Mouse (Mus musculus) hindbrain, embryonic 15.5 days (tissue): ENCODE data around the gene Itgb1bp1. TPM values are rescaled to one million over a fixed set of nuclear protein-coding genes. Genes with fewer than 3 reads are reported as not detected.

Experiments
- ATAC-seq: fragments of 200-750 bp; cut with Nextera tagmentation; 2 replicates; pipeline ENCODE4 v1.8.0; 2017; ENCODE audit warnings: low read depth, moderate number of reproducible peaks, moderate TSS enrichment; ENCODE audit not compliant: low FRiP score
- H3K27ac ChIP-seq: fragments of 300-500 bp; sonication (generic); replicated peaks from 2 replicates; pipeline ENCODE4 v1.5.1; 2015; ENCODE audit warnings: mild to moderate bottlenecking, inconsistent platforms
- H3K27me3 ChIP-seq: fragments of 300-500 bp; sonication (generic); 2 replicates; pipeline ENCODE4 v1.6.1; 2015; ENCODE audit warnings: control low read depth, inconsistent platforms
- H3K36me3 ChIP-seq: fragments of 300-500 bp; sonication (generic); 2 replicates; pipeline ENCODE4 v1.6.1; 2015; ENCODE audit warnings: control low read depth, inconsistent platforms
- H3K4me1 ChIP-seq: fragments of 300-500 bp; sonication (generic); replicated peaks from 2 replicates; pipeline ENCODE4 v1.6.1; 2015; ENCODE audit warnings: control low read depth, inconsistent platforms
- H3K4me2 ChIP-seq: fragments of 300-500 bp; sonication (generic); 2 replicates; pipeline ENCODE4 v1.6.1; 2015; ENCODE audit warnings: moderate library complexity, mild to moderate bottlenecking, inconsistent platforms
- H3K4me3 ChIP-seq: fragments of 300-500 bp; sonication (generic); 2 replicates; pipeline ENCODE4 v1.5.1; 2015; ENCODE audit warnings: mild to moderate bottlenecking, inconsistent platforms
- H3K9ac ChIP-seq: fragments of 300-500 bp; sonication (generic); 2 replicates; pipeline ENCODE4 v1.6.1; 2015; ENCODE audit warnings: inconsistent platforms
- H3K9me3 ChIP-seq: fragments of 300-500 bp; sonication (generic); 2 replicates; pipeline ENCODE4 v1.6.1; 2016; ENCODE audit warnings: control low read depth, inconsistent platforms
- WGBS: fragments of 180-500 bp; shearing (Covaris S2); methylation state at CpG from one replicate; pipeline ENCODE4 v1.1.7; 2015; 5-methylcytosine and 5-hydroxymethylcytosine counted together
- polyA plus RNA-seq: library from polyadenylated mRNA; unstranded; fragments of >200 nt; fragmentation: Nextera tagmentation; extraction: Ambion mirVana; gene quantifications from 2 replicates; pipeline ENCODE4 v1.2.1, GENCODE M21; 2015

Gene Itgb1bp1
- polyA plus RNA-seq, 1 experiment from 2014 or later, result 39.3 TPM

DNA sequence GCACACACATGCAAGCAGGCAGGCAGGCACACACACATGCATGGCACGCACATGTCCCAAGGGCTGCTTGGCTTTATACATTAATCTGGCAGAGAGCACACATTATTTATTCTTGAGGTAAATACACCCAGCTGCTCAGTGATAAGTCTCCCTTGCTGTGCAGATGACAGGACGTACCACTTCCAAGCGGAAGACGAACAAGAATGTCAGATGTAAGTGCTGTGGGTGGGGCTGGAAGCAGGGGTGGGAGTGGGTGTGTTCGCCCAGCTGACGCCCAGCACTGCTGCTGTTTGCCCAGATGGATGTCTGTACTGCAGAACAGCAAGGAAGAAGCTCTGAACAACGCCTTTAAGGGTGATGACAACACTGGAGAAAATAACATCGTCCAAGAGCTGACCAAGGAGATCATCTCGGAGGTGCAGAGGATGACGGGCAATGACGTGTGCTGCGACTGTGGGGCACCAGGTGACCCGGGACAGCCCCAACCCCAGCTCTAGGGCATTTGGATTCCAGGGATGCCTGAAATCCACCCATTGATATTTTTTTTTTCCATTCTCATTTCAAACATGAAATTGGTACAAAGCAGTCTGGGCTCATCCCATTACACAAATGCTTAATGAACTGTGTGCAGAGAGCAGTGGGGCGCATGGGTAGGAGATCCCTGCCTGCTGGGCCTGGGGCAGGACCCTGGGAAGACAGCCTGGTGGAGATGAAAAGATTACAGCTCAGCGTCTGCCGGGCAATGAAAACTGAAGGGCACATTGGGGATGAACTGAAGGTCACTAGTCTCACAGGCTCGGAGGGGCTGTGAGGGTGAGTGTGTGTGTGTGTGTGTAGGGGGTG, 56.8 kb downstream of the Itgb1bp1 start:
- H3K36me3 ChIP-seq, result peaks cover 34% of the 10 kb centered on the region
- peaks cover 22% of the 10 kb centered on the region for H3K4me1 ChIP-seq
- 59% methylated on average over 17 of the region's 17 CpGs for WGBS
- ATAC-seq, result no peak
- H3K9me3 ChIP-seq, result no peaks in the 10 kb centered on the region
- H3K4me3 ChIP-seq, result no peak overlapping the region
- no peaks in the 10 kb centered on the region for H3K27me3 ChIP-seq
- no peak overlapping the region for H3K9ac ChIP-seq
- H3K4me2 ChIP-seq, result no peak overlapping the region
- H3K27ac ChIP-seq, result 0 out of 2 replicates have a peak overlapping the region, but pooled peaks have one; percentile 8

DNA sequence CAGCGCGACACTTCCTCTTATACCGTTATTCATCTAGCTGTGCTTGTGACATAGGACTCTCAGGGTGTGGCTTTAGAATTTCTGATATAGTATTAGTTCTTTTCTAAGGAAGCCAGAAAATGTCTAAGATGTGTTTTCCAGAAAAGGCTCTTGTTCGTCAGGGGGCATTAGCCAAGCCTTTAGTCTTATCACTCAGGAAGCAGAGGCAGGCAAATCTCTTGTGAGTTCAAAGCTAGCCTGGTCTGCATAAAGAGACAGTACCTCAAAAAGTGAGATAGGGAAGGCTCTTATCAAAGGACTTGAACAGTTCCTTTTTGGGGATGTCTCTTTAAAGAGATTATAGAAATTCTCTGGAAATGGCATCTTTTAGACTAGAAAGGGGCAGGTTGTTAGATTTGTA, 57.4 kb downstream of the Itgb1bp1 start:
- Histone ChIP-seq H3K4me1 (peaks cover 22% of the 10 kb centered on the region), H3K4me3 (no peak overlapping the region), H3K4me2 (no peak overlapping the region), H3K36me3 (peaks cover 36% of the 10 kb centered on the region), H3K27me3 (no peaks in the 10 kb centered on the region), H3K27ac (no peak overlapping the region), H3K9ac (no peak overlapping the region), H3K9me3 (no peaks in the 10 kb centered on the region)
- ATAC-seq, result no peak
- 87% methylated on average over 4 of the region's 4 CpGs for WGBS

DNA sequence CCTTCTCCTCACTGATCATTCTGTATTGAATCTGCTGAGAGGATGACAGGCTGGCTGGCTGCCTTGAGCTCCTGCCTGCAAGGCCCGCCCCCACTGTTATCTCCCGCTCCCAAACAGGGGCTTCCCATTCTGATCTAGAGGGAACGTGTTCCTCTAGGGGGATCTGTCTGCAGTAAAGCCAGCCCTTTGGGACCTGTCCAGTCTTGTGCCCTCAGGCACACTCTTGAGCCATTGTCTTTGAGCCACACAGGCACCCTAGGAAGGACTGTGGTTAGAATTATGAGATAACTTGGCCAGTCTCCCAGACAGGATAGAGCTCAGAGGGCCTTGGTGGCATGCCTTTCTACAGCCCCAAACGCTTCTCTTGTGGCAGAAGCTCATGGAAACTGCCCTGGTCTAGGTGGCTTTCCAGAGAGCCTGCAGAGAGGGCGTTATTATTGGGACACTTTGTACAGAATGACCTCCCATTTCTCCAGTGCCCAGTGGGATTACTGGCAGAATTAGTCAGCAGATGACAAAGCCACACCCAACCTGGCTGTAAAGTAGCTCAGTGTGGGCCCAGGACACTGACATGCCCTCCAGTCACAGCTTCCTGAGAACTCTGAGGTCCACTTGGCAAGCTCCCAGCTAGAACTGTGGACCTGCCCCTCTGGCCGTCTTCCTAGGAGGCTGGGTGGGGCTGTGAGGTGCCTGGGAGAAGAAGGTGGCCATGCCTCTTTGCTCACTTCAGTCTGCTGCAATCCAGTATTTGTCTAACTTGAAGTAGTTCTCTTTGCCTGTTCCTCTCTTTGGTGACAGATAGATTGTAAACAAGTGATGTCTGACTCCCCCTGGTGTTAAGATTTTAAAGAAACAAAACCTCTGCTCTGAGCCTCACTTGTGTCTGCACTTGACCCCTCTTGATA, 58.8 kb downstream of the Itgb1bp1 start:
- H3K9me3 ChIP-seq, result no peaks in the 10 kb centered on the region
- peaks cover 22% of the 10 kb centered on the region for H3K4me1 ChIP-seq
- no peak overlapping the region for H3K9ac ChIP-seq
- WGBS, result 55% methylated on average over 6 of the region's 6 CpGs
- H3K27ac ChIP-seq, result no peak overlapping the region; the same call in 1 of the 2 replicates
- no peak overlapping the region for H3K4me3 ChIP-seq
- no peak overlapping the region for H3K4me2 ChIP-seq
- peak; percentile 23; the same call in 1 of the 2 replicates for ATAC-seq
- H3K27me3 ChIP-seq, result no peaks in the 10 kb centered on the region
- peaks cover 31% of the 10 kb centered on the region for H3K36me3 ChIP-seq

DNA sequence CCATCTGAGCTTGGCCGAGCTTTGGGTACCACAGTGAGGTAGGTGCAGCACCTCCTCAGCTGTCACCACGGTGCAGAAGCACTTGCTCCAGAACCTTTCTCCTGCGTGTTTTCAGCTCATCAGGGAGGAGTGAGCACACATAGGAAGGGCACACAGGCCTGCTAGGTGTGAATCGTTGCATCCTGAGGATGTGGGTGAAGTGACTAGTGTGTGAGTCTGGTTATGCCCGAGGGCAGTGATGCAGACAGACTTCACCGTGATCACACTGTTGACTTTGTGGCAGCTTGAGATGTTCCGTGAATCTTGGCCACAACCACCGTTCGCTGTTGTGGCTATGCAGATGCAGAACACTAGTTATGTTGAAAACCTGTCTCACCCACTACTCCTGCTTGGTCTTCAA, 59.8 kb downstream of the Itgb1bp1 start:
- Histone ChIP-seq H3K9me3 (no peaks in the 10 kb centered on the region), H3K9ac (no peak overlapping the region), H3K4me3 (no peak overlapping the region), H3K4me2 (no peak overlapping the region), H3K4me1 (peaks cover 22% of the 10 kb centered on the region), H3K27ac (no peak overlapping the region), H3K27me3 (no peaks in the 10 kb centered on the region), H3K36me3 (peaks cover 26% of the 10 kb centered on the region)
- no peak for ATAC-seq
- 89% methylated on average over 9 of the region's 9 CpGs for WGBS

DNA sequence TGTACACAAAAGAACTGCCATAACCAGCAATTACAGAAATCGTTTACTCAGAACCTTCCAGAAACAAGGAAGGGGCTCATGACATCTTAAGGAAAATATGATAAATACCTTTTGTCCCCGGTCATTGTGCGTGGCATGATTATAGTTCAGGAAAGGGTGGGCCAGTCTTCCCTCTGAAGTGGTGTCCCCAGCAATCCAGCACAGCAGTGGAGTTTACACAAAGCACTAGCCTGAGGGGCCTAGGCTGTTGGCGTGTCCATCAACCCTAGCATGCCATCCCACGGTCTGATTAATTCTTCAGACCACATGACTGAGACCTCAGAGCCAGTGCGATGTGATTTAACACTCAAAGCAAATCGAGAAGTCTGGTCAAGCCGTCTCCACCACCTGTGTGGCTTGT, 60.7 kb downstream of the Itgb1bp1 start:
- ATAC-seq, result no peak
- H3K27ac ChIP-seq, result no peak overlapping the region
- 68% methylated on average over 8 of the region's 8 CpGs for WGBS
- H3K27me3 ChIP-seq, result no peaks in the 10 kb centered on the region
- H3K4me3 ChIP-seq, result no peak overlapping the region
- peaks cover 18% of the 10 kb centered on the region for H3K36me3 ChIP-seq
- H3K9ac ChIP-seq, result no peak overlapping the region
- peaks cover 22% of the 10 kb centered on the region for H3K4me1 ChIP-seq
- H3K4me2 ChIP-seq, result no peak overlapping the region
- no peaks in the 10 kb centered on the region for H3K9me3 ChIP-seq

DNA sequence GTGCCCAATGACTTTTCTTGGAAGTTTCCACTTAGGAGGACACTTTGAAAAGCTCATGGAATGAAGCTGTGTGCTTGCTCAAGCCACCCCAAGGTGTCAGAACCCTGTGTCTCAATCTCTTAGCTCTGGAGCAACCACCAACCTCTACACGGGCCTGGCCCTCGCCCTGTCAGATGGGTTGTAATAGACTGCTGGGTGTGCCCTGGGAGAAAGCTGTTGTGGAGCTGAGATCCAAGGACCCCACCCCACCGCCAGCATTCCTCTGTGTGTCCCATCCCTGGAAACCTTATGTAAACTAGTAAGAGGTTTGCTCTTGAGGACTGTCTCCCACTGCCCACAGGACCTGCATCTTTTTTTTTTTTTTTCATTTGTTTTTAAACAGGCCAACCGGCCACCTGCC, 62.2 kb downstream of the Itgb1bp1 start:
- H3K4me3 ChIP-seq, result no peak overlapping the region
- H3K27me3 ChIP-seq, result no peaks in the 10 kb centered on the region
- H3K9ac ChIP-seq, result no peak overlapping the region
- peaks cover 12% of the 10 kb centered on the region; the same call in 1 of the 2 replicates for H3K36me3 ChIP-seq
- no peak overlapping the region for H3K27ac ChIP-seq
- no peaks in the 10 kb centered on the region for H3K9me3 ChIP-seq
- WGBS, result 94% methylated on average over 4 of the region's 4 CpGs
- H3K4me1 ChIP-seq, result peaks cover 14% of the 10 kb centered on the region
- no peak overlapping the region for H3K4me2 ChIP-seq
- no peak for ATAC-seq

DNA sequence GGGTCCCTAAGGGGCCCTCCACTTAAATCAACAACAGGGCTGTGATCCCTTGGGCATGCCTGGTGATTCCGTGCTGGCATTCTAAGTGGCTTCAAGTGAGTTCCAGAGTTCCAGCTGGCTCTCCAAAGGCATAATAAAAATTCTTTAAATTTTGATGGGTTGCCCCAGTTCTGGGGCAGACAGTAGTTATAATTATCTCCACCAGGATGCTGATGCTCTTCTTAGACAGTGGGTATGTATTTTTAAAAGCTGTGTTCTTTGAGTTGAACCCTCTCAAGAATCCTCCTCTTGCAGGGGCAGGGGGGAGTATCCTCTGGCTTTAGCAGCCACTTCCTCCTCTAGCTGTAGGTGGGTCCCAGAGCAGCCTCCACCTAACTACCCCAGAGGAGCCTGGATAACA, 65.5 kb downstream of the Itgb1bp1 start:
- ATAC-seq, result no peak
- Histone ChIP-seq H3K4me2 (no peak overlapping the region), H3K27me3 (no peaks in the 10 kb centered on the region), H3K27ac (no peak overlapping the region), H3K4me1 (no peaks in the 10 kb centered on the region), H3K36me3 (peaks cover 29% of the 10 kb centered on the region), H3K9me3 (no peaks in the 10 kb centered on the region), H3K4me3 (no peak overlapping the region), H3K9ac (no peak overlapping the region)
- 77% methylated on average over 1 of the region's 1 CpGs for WGBS

DNA sequence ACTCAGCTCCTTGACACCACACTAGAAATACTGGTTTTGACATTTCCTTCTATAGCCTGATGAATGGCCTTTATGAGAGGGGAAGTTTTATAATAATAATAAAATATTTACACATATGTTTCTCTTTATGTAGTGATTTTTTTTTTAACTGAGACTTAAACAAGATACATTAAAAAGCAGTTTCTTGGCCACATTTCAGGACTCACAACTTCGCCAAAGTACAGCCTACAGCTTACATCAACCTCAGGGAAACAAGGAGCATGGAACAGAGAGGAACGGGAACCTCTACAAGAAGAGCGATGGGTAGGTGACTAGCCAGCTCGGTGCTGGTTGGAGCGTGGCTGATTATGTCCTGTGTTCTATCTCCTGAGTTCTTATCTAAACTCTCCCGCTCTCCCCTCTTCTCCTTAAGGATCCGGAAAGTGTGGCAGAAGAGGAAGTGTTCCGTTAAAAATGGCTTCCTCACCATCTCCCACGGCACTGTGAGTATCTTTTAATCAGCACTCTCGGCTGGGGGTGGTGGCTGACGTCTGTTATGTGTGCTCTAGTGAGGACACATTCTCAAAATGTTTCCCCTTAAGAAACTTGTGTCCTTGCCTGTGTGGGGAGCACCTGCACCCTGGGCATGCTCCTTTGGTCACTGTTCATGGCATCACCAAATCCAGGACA, 68.2 kb downstream of the Itgb1bp1 start:
- ATAC-seq, result no peak
- Histone ChIP-seq H3K27me3 (no peaks in the 10 kb centered on the region), H3K4me2 (no peak overlapping the region), H3K4me1 (no peaks in the 10 kb centered on the region), H3K9me3 (no peaks in the 10 kb centered on the region), H3K4me3 (no peak overlapping the region), H3K27ac (no peak overlapping the region), H3K9ac (no peak overlapping the region), H3K36me3 (peaks cover 34% of the 10 kb centered on the region)
- WGBS, result 87% methylated on average over 11 of the region's 11 CpGs

DNA sequence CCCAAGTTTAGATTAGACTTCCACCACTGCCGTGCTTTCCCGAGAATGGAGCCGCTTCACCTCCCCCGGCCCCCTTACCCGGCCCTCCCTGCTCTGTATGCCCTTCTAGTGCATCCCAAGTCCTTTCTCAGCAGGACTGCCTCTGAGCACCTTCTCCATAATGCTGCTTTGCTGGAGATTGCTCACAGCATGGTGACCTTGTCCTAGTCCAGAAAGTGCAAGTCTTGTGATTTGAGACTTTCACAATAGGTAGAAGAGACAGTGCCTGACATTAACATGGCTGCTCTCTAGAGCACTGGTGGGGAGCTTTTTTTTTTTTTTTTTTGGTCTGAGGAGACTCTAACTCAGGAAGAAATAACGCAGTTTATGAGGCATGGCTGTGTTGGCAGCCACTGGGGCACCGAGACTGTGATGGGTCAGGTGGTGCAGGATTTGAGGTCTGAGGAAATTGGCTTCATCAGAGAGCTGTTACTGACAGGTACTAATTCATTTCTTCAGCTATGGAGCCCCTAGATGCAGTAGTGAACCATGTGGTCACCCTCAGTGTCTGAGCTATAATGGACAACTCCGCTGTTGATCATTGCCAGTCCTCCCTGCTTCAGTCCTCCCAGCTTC, 71.4 kb downstream of the Itgb1bp1 start:
- no peak overlapping the region for H3K4me3 ChIP-seq
- WGBS, result 89% methylated on average over 8 of the region's 8 CpGs
- peaks cover 28% of the 10 kb centered on the region for H3K36me3 ChIP-seq
- H3K9ac ChIP-seq, result no peak overlapping the region
- H3K27ac ChIP-seq, result no peak overlapping the region
- no peak for ATAC-seq
- H3K4me2 ChIP-seq, result no peak overlapping the region
- no peaks in the 10 kb centered on the region for H3K9me3 ChIP-seq
- H3K27me3 ChIP-seq, result no peaks in the 10 kb centered on the region
- H3K4me1 ChIP-seq, result no peaks in the 10 kb centered on the region

DNA sequence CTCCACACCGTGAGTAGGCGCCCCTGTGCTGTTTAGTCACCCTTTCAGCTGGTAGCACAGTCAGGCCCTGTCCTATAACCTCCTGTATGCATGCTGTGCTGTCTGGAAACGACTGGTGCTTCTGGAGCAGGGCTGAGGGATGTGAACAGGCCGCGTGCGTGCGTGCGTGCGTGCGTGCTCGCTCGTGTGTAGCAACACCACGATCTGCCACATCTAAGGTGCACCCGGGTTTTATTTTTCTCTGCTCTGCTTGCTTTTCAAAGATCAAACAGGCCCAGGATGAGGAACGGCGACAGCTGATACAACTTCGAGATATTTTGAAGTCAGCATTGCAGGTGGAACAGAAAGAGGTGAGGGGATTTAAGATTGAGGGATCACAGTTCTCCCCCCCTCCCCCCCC, 73.2 kb downstream of the Itgb1bp1 start:
- 93% methylated on average over 17 of the region's 17 CpGs for WGBS
- H3K4me3 ChIP-seq, result no peak overlapping the region
- H3K4me1 ChIP-seq, result no peaks in the 10 kb centered on the region
- H3K27ac ChIP-seq, result no peak overlapping the region
- H3K36me3 ChIP-seq, result peaks cover 25% of the 10 kb centered on the region
- no peaks in the 10 kb centered on the region for H3K9me3 ChIP-seq
- ATAC-seq, result no peak
- H3K9ac ChIP-seq, result no peak overlapping the region
- no peaks in the 10 kb centered on the region for H3K27me3 ChIP-seq
- H3K4me2 ChIP-seq, result no peak overlapping the region

DNA sequence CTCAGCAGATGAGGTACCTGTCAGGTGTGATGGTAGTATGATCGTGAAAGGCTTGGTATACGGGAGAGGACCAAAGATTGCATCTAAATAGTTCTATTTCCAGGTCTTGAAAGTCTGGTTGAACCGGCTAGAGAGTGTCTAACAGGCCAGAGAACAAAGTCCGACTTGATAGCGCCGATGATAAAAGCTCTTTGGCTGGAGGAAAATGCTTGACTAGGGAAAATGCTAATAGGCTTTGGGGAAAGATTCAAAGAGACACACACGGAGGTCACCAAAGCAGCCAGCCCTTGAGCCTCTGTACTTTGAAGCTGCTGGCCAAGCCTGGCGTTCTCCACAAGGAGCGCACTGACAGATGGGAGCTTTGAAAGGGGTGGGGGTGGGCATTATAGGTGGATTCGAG, 76.8 kb downstream of the Itgb1bp1 start:
- H3K27ac ChIP-seq, result no peak overlapping the region
- no peaks in the 10 kb centered on the region for H3K9me3 ChIP-seq
- no peak overlapping the region for H3K4me3 ChIP-seq
- 73% methylated on average over 10 of the region's 10 CpGs for WGBS
- H3K36me3 ChIP-seq, result peaks cover 32% of the 10 kb centered on the region
- H3K9ac ChIP-seq, result no peak overlapping the region
- no peaks in the 10 kb centered on the region for H3K27me3 ChIP-seq
- peaks cover 10% of the 10 kb centered on the region for H3K4me1 ChIP-seq
- H3K4me2 ChIP-seq, result no peak overlapping the region
- no peak for ATAC-seq
